Mouse (Mus musculus) urinary bladder, adult 2 months (tissue): ENCODE results near the gene Gm42878. TPM values are rescaled to one million over a fixed set of nuclear protein-coding genes. Genes with fewer than 3 reads are reported as not detected.

Experiments used
- DNase-seq: peaks from one replicate; pipeline ENCODE4 v3.0.0; 2022; ENCODE audit warnings: low spot score
- polyA plus RNA-seq: library from polyadenylated mRNA; depleted of rRNA; stranded (reverse); fragments of >200 nt; gene quantifications from 2 replicates; pipeline ENCODE4 v1.2.3, GENCODE M21; 2012; rRNA removed

Gm42878 gene
- polyA plus RNA-seq, 1 experiment, result 0.34 TPM

- DNase-seq, result no peak
Observed at GRCm38 (mm10) chr5:121493305-121493704, 52.0 kb downstream of the Gm42878 start.

GRCm38 (mm10) chr5:121484801-121485200, 60.5 kb downstream of the Gm42878 start:
- no peak for DNase-seq

- DNase-seq, result no peak
Observed at GRCm38 (mm10) chr5:121477680-121478079, 67.6 kb downstream of the Gm42878 start.

- DNase-seq, result no peak
Observed at GRCm38 (mm10) chr5:121476040-121476439, 69.2 kb downstream of the Gm42878 start.

- no peak for DNase-seq
Observed at GRCm38 (mm10) chr5:121474610-121475009, 70.7 kb downstream of the Gm42878 start.

- DNase-seq, result no peak
Observed at GRCm38 (mm10) chr5:121472411-121472810, 72.9 kb downstream of the Gm42878 start.

GRCm38 (mm10) chr5:121469566-121469965, 75.7 kb downstream of the Gm42878 start:
- no peak for DNase-seq

Other genes with a start within 250 kb of the Gm42878 start
- gene Trafd1, start 159.8 kb downstream of the Gm42878 start, polyA plus RNA-seq, result 106 and 115 TPM in 2 replicates
- gene Naa25, start 147.5 kb downstream of the Gm42878 start, polyA plus RNA-seq, result 15.8 and 17.2 TPM in 2 replicates
- gene Tmem116, start 93.6 kb downstream of the Gm42878 start, polyA plus RNA-seq, result 1.4 and 2.4 TPM in 2 replicates
- 96.2 and 97.4 TPM in 2 replicates for gene Erp29, start 93.0 kb downstream of the Gm42878 start, polyA plus RNA-seq
- not detected in 2 replicates for gene Adam1b, start 42.0 kb downstream of the Gm42878 start, polyA plus RNA-seq
- gene Adam1a, start within 50 bp of the Gm42878 start, polyA plus RNA-seq, result 9.4 and 12.0 TPM in 2 replicates
- 79.3 and 93.5 TPM in 2 replicates for gene Mapkapk5, start 423 bp upstream of the Gm42878 start, polyA plus RNA-seq
- 663 and 712 TPM in 2 replicates for gene Aldh2, start 48.3 kb upstream of the Gm42878 start, polyA plus RNA-seq
- gene Acad12, start 73.5 kb upstream of the Gm42878 start, polyA plus RNA-seq, result 10.6 and 12.8 TPM in 2 replicates
- gene Acad10, start 115.0 kb upstream of the Gm42878 start, polyA plus RNA-seq, result 9.6 and 10.3 TPM in 2 replicates
- 34.7 and 37.1 TPM in 2 replicates for gene Brap, start 115.1 kb upstream of the Gm42878 start, polyA plus RNA-seq
- gene Atxn2, start 165.9 kb upstream of the Gm42878 start, polyA plus RNA-seq, result 60.6 and 85.3 TPM in 2 replicates